Mouse (Mus musculus): ENCODE results near the gene Tph2. TPM values are rescaled to one million over a fixed set of nuclear protein-coding genes. Genes with fewer than 3 reads are reported as not detected.

Gene Tph2
- polyA plus RNA-seq, 1 experiment from 2014 or later: 0.05 TPM

DNA sequence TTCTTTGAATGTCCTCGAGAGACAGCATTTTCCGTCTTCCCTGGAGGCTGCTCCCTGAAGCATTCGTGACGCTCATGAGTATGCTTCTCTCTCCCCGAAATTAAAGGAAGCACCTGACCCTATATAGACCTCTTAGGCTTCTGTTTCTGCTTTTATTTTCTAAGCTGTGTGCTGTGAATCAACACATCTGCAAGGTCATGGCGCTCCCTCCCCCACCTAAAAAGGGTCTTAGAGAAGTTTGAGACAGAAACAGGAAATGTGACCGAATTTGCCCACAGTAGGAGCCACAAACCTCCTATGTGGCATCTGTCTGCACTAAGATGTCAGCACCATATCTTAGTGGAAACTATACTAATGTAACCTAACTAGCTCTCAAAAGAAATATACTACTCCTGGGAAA is 124.1 kb downstream of the Tph2 start:
- ATAC-seq (replicated peaks; ENCODE audit: extremely low read depth, insufficient read depth, low FRiP score): no peak
- Histone ChIP-seq H3K4me3 (ENCODE audit: low read length) (no peak overlapping the region), H3K27me3 (ENCODE audit: control insufficient read depth, insufficient read depth, low read length) (no peaks in the 10 kb centered on the region), H3K4me1 (ENCODE audit: control insufficient read depth, insufficient read depth, low read length) (no peaks in the 10 kb centered on the region), H3K4me2 (ENCODE audit: low read depth, low read length) (no peak overlapping the region), H3K36me3 (ENCODE audit: control insufficient read depth, insufficient read depth) (no peaks in the 10 kb centered on the region), H3K9ac (ENCODE audit: low read length) (no peak overlapping the region), H3K9me3 (replicated peaks; ENCODE audit: control insufficient read depth, low read length) (no peaks in the 10 kb centered on the region), H3K27ac (ENCODE audit: low read length) (no peak overlapping the region)
- WGBS: 63% methylated on average over 7 of the region's 7 CpGs

DNA sequence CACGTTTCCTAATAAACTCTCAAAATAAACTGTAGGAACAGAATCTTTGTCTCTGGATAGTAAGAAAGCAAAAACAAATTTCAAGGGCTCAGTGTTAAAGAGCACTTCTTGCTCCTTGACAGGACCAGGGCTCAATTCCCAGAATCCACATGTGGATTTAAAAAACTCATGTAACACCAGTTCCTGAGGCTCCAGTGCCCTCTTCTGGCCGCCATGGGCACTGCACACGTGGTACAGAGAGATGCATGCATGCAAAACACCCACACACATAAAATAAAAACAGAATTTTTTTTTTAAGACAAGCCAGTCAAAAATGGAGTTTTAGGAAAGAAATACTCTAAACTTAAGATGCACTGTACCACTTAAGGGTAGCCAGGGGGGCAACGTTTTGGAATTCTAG is 133.2 kb downstream of the Tph2 start:
- ATAC-seq (replicated peaks; ENCODE audit: extremely low read depth, insufficient read depth, low FRiP score): no peak
- WGBS: 44% methylated on average over 4 of the region's 4 CpGs
- Histone ChIP-seq H3K9me3 (replicated peaks; ENCODE audit: control insufficient read depth, low read length) (0 out of 2 replicates have a peak, but pooled peaks cover 2% of the 10 kb centered on the region), H3K27ac (ENCODE audit: low read length) (no peak overlapping the region), H3K4me3 (ENCODE audit: low read length) (no peak overlapping the region), H3K4me2 (ENCODE audit: low read depth, low read length) (no peak overlapping the region), H3K36me3 (ENCODE audit: control insufficient read depth, insufficient read depth) (no peaks in the 10 kb centered on the region), H3K9ac (ENCODE audit: low read length) (no peak overlapping the region), H3K27me3 (ENCODE audit: control insufficient read depth, insufficient read depth, low read length) (no peaks in the 10 kb centered on the region), H3K4me1 (ENCODE audit: control insufficient read depth, insufficient read depth, low read length) (no peaks in the 10 kb centered on the region)

GRCm38 (mm10) chr10:115050674-115051073 is 134.1 kb downstream of the Tph2 start:
- Histone ChIP-seq H3K9me3 (replicated peaks; ENCODE audit: control insufficient read depth, low read length) (0 out of 2 replicates have a peak, but pooled peaks cover 2% of the 10 kb centered on the region), H3K4me2 (ENCODE audit: low read depth, low read length) (no peak overlapping the region), H3K36me3 (ENCODE audit: control insufficient read depth, insufficient read depth) (no peaks in the 10 kb centered on the region), H3K27me3 (ENCODE audit: control insufficient read depth, insufficient read depth, low read length) (no peaks in the 10 kb centered on the region), H3K9ac (ENCODE audit: low read length) (no peak overlapping the region), H3K4me3 (ENCODE audit: low read length) (no peak overlapping the region), H3K27ac (ENCODE audit: low read length) (no peak overlapping the region), H3K4me1 (ENCODE audit: control insufficient read depth, insufficient read depth, low read length) (no peaks in the 10 kb centered on the region)
- ATAC-seq (replicated peaks; ENCODE audit: extremely low read depth, insufficient read depth, low FRiP score): no peak
- WGBS: 89% methylated on average over 11 of the region's 12 CpGs

DNA sequence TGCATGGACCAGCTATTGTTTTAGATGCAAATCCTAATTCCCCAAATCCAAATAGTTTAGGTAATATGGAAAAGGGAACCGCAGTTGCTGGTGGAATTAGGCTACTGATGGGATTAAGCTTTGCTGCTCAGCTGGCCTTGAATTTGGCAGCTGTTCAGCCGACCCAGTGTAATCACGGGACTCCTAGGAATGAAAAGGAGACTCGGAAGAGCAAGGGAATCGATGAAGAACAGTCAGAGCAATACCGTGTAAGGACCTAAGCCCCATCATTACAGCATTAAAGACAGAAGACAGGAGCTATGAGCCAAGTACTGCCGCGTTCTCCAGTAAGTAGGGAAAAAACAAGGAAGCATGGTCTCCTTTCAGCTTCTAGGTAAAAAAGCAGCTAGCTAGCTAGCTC is 134.6 kb downstream of the Tph2 start:
- no peak overlapping the region for H3K4me2 ChIP-seq (ENCODE audit: low read depth, low read length)
- H3K36me3 ChIP-seq (ENCODE audit: control insufficient read depth, insufficient read depth): no peaks in the 10 kb centered on the region
- ATAC-seq (replicated peaks; ENCODE audit: extremely low read depth, insufficient read depth, low FRiP score): no peak
- H3K27ac ChIP-seq (ENCODE audit: low read length): no peak overlapping the region
- H3K9me3 ChIP-seq (replicated peaks; ENCODE audit: control insufficient read depth, low read length): 0 out of 2 replicates have a peak, but pooled peaks cover 2% of the 10 kb centered on the region
- H3K4me3 ChIP-seq (ENCODE audit: low read length): no peak overlapping the region
- WGBS: 59% methylated on average over 8 of the region's 8 CpGs
- H3K4me1 ChIP-seq (ENCODE audit: control insufficient read depth, insufficient read depth, low read length): no peaks in the 10 kb centered on the region
- no peaks in the 10 kb centered on the region for H3K27me3 ChIP-seq (ENCODE audit: control insufficient read depth, insufficient read depth, low read length)
- H3K9ac ChIP-seq (ENCODE audit: low read length): no peak overlapping the region

GRCm38 (mm10) chr10:115048565-115048964 is 136.3 kb downstream of the Tph2 start:
- no peak overlapping the region for H3K4me3 ChIP-seq (ENCODE audit: low read length)
- H3K9ac ChIP-seq (ENCODE audit: low read length): no peak overlapping the region
- no peaks in the 10 kb centered on the region for H3K4me1 ChIP-seq (ENCODE audit: control insufficient read depth, insufficient read depth, low read length)
- H3K27me3 ChIP-seq (ENCODE audit: control insufficient read depth, insufficient read depth, low read length): no peaks in the 10 kb centered on the region
- H3K36me3 ChIP-seq (ENCODE audit: control insufficient read depth, insufficient read depth): no peaks in the 10 kb centered on the region
- no peak for ATAC-seq (replicated peaks; ENCODE audit: extremely low read depth, insufficient read depth, low FRiP score)
- H3K4me2 ChIP-seq (ENCODE audit: low read depth, low read length): no peak overlapping the region
- WGBS: 81% methylated on average over 2 of the region's 2 CpGs
- H3K27ac ChIP-seq (ENCODE audit: low read length): no peak overlapping the region
- H3K9me3 ChIP-seq (replicated peaks; ENCODE audit: control insufficient read depth, low read length): 0 out of 2 replicates have a peak, but pooled peaks cover 2% of the 10 kb centered on the region

DNA sequence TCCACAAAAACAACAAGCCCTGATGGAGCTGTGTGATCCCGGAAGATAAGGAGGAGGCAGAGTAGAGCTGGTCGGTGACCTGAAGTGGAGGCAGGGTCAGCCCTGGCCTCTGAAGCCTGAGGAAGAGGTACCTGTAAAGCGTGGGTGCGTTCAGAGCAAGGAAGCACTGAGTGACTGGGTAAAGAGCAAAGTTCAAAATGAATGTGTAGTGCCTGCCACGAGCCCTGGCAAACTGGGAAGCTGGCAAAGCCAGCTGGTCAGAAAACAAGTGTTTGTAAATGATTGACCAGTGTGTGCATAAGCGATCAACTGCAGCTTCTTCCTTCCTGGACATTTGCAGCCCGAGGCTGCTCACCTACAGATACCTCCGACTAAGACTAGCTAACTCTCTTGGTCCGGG is 149.1 kb downstream of the Tph2 start:
- H3K9ac ChIP-seq (ENCODE audit: low read length): no peak overlapping the region
- ATAC-seq (replicated peaks; ENCODE audit: extremely low read depth, insufficient read depth, low FRiP score): no peak
- no peak overlapping the region for H3K4me3 ChIP-seq (ENCODE audit: low read length)
- H3K36me3 ChIP-seq (ENCODE audit: control insufficient read depth, insufficient read depth): no peaks in the 10 kb centered on the region
- no peaks in the 10 kb centered on the region for H3K27me3 ChIP-seq (ENCODE audit: control insufficient read depth, insufficient read depth, low read length)
- WGBS: 83% methylated on average over 9 of the region's 9 CpGs
- H3K4me2 ChIP-seq (ENCODE audit: low read depth, low read length): no peak overlapping the region
- peaks cover 3% of the 10 kb centered on the region; the same call in 1 of the 2 replicates for H3K9me3 ChIP-seq (replicated peaks; ENCODE audit: control insufficient read depth, low read length)
- no peak overlapping the region for H3K27ac ChIP-seq (ENCODE audit: low read length)
- H3K4me1 ChIP-seq (ENCODE audit: control insufficient read depth, insufficient read depth, low read length): no peaks in the 10 kb centered on the region

Other genes with a start within 250 kb of the Tph2 start
- 35.3 and 42.2 TPM in 2 replicates for gene Tbc1d15, start 66.4 kb upstream of the Tph2 start, polyA plus RNA-seq (2015; fragmentation: Nextera tagmentation; extraction: Ambion mirVana)
- gene Rab21, start 130.6 kb upstream of the Tph2 start, polyA plus RNA-seq (2015; fragmentation: Nextera tagmentation; extraction: Ambion mirVana): 4.7 and 6.0 TPM in 2 replicates
- gene Tmem19, start 177.5 kb upstream of the Tph2 start, polyA plus RNA-seq (2015; fragmentation: Nextera tagmentation; extraction: Ambion mirVana): 20.1 and 23.9 TPM in 2 replicates
- gene Thap2, start 199.4 kb upstream of the Tph2 start, polyA plus RNA-seq (2015; fragmentation: Nextera tagmentation; extraction: Ambion mirVana): 14.4 and 15.8 TPM in 2 replicates
- gene Zfc3h1, start 199.9 kb upstream of the Tph2 start, polyA plus RNA-seq (2015; fragmentation: Nextera tagmentation; extraction: Ambion mirVana): 10.5 and 13.7 TPM in 2 replicates